Mouse (Mus musculus) olfactory bulb, adult 2 months (tissue): ENCODE data around the gene Plekhb1.

ENCODE experiments used
- CTCF ChIP-seq: fragments of 200-500 bp; IDR thresholded peaks from 2 replicates; pipeline ENCODE4 v1.5.1; 2012; ENCODE audit warnings: low read depth, mild to moderate bottlenecking, low read length, moderate library complexity; ENCODE audit not compliant: insufficient read depth
- POLR2A ChIP-seq: fragments of 200-500 bp; IDR thresholded peaks from 2 replicates; pipeline ENCODE4 v1.6.1; 2012; ENCODE audit warnings: mild to moderate bottlenecking, low read depth, low read length, moderate library complexity; ENCODE audit not compliant: insufficient read depth

- TF ChIP-seq CTCF = no peak
- no peak for TF ChIP-seq POLR2A
Observed at GRCm38 (mm10) chr7:100693199-100693598, 31.0 kb upstream of the Plekhb1 start.
